Mouse (Mus musculus): ENCODE results near the gene Dip2b.

Dip2b gene

DNA sequence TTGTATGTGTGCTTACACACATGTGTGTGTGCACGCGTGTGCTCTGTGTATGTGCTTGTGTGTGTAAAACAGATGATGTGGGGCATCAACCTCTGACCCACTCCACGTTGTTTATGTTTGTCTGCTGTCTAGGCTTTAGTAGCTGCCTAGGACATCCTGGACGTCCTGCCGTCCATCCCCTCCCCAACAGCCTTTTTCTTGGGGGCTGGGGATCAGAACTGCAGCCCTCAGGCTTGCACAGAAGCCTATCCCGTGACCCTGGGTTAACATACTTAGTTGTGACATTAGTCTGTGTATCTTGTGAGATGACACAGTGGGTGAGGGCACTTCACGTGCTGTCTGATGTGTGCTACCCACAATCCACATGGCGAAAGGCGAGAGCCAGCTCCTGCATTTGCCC is 139.1 kb downstream of the Dip2b start:
- no peak for DNase-seq (ENCODE audit: low read depth, low spot score)

DNA sequence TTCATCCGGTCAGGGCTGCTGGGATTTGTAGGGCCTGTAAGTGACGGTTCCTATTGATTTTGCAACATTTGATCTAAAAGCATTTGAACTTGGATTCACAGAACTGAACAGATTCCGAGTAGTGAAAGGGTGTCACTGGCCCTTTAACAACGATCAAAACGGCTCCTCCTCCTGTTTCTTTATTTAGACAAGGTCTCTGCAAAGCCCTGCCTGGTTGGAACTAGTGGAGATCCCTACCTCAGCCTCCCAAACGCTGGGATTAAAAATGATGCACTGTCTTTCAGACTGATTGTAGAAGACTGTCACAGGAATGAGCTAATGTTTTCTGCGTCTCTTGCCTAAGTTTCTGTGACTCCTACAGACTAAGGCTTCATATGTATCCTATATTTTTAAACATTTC is 140.0 kb downstream of the Dip2b start:
- DNase-seq (ENCODE audit: low read depth, low spot score), result no peak

DNA sequence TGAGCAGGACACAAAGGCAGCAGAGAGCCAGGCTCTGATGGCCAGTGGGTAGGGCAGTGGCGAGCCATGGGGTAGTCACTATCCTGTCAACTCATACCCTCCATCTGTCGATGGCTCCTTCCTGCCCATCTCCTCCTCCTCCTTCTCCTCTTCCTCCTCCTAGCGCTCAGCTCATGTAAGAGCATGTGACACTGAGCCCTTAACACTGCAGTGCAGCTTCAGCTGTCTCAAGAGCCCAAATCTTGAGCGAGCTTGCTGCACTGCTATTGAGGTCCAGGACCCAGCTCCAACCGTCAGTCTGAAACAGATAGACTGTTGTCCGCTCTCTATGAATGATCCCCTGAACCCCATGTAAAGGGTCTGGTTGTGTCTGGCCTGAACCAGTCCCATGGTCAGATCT is 141.2 kb downstream of the Dip2b start:
- no peak for DNase-seq (ENCODE audit: low read depth, low spot score)

DNA sequence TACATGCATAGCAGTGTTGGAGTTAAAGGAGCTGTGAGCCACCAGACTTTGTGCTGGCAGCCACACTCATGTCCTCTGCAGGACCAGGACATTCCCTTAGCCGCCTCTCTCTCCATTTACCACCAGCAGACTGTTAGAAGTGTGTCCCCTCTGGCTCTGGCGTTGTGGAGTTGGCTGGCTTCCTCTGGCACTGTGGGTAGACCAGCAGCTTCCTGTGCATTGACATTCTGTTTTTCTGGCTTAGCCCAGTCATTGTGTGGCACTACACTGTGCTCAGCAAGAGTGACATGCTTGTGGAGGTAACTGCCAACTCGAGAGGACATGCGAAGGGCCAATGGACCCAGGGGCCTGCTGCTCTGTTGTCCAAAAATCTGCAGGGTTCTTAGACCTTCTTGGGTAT is 141.8 kb downstream of the Dip2b start:
- DNase-seq (ENCODE audit: low read depth, low spot score), result no peak

DNA sequence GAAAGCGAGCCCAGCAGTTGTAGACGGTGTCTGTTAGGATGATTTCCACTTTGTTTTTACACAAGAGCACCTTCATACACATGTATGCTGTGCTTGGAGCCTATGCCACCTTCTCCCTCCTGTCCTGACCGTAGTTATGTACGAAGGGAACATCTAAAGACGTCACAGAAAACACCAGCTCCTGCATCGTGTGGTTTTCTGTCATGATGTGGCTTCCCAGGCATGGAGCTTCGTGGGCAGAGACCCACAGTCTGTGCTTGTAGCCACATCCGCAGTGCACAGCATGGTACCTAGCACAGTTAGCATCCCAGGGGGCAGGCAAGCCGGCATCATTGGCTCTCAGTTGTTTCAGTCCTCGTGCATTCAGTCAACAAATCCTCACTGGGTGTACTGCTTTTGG is 143.4 kb downstream of the Dip2b start:
- DNase-seq (ENCODE audit: low read depth, low spot score), result no peak

DNA sequence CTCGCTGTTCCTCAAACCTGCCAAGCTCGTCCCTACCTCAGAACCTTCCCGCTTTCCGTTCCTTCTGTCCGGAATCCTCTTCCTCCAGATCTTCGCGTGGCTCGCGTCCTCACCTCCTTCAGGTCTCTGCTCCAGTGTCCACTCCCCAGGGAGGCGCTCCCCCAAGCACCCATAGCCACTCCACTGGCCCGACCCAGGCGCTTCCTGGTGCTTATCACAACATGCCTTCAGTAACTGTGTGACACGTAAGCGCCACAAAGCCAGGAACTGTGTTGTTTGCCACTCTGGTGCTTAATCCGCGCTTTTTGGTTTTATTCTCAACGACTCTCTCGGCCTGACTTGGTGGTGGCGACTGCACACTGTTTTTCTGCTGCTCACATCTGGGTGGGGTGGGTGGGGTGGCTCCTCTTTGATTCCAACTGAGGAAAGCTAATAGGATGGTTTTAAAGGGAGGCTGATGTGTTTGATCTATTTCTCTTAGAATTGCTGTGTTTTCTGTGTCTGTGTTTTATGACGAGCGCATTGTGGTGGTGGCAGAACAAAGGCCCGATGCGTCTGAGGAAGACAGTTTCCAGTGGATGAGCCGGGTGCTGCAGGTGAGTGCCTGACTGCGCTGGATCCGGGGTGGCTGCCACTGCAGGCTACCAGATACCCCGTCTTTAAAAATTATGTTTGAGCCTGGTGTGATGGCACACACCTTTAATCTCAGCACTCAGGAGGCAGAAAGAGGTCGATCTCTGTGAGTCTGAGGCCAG is 144.2 kb downstream of the Dip2b start:
- no peak for DNase-seq (ENCODE audit: low read depth, low spot score)

DNA sequence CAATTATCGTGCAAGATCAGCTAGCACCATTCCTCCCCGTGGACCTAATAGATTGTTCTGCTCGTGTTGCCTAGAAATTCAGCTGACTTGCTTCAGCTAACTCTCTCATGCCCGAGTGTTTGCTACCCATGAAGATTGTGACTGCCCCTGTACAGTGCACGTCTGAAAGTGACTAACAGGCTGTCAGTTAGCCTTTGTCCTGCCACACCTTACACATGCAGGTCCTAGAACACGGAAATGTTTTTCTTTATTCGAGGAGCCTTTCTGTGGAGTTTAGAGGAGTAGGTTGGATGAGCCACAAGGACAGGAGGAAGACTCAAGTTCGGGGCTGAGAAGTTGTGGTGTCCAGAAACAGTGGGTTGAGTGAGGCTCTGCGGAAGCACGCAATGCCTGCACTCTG is 145.0 kb downstream of the Dip2b start:
- no peak for DNase-seq (ENCODE audit: low read depth, low spot score)

DNA sequence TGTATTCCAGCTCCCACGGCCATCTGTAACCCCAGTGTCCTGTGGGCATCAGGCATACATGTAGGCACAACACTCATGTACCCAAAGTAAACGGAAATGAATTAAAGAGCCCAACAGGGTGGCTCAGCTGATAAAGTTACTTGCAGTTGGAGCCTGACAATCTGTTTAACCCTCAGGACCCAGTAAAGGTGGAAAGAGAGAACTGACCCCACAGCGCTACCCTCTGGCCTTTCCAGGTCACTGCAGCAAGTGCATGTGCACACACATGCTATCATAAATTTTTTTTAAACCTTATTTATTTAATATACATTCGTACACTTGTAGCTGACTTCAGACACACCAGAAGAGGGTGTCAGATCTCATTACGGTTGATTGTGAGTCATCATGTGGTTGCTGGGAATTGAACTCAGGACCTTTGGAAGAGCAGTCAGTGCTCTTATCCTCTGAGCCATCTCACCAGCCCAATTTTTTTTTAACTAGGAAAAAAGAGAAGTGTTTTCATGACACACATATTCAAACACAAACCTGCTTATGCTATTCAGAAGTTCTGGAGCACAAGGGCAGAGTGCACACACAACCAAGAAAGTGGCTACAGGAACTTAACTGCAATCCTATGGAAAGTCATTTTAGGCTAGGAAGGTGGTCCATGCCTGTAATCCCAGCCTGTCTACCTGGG is 146.5 kb downstream of the Dip2b start:
- DNase-seq (ENCODE audit: low read depth, low spot score), result no peak

DNA sequence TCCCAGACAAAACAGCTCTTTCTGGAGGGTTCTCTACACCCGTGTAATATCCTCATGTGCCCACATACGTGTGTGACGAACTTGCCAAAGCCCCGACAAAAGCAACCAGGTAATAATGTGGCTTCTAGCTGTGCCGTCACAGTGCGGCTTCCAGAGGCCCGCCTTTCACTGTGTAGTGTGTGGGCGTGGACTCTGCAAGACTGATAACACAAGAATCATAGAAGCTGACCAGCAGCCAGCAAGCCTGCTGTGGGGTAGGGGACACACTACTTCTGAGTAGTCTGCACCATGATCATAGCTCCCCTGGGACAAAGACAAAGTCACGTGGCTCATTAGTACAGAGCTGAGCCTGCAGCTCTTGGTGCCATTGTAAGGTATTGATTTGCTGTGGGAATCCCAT is 147.8 kb downstream of the Dip2b start:
- DNase-seq (ENCODE audit: low read depth, low spot score), result no peak

DNA sequence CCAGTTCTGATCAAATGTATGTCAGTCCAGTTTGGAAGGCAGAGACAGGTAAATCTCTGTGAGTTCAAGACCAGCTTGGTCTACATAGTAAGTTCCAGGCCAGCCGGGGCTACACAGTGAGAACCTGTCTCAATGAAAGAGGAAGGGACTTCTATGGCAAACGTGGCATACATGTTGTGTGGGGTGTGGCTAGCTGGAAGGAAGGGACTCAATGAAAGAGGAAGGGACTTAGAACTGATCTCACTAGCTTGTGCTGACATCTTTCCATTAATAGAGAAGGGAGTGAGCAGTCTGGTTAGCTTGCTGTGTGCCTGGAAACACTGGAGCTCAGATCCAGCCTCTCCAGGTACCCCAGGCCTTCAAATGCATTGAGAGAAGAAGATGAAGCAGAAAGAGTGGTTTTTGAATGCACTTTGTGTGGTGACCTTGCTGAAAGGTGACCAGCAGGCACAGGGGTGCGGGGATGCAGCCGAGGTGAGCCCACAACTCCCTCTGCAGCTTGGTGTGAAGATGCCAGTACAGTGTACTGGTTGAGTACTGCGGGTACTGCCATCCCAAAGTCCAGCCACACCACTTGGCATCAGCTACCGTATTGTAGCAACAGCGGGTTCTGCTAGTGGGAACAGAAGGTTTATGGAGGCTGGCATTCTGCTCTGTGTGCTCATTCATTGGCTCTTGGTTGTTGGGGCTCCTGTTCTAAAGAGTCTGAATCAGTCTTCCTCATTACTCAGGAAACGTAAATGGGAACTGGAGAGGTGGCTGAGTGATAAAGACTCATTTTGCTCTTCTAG is 148.6 kb downstream of the Dip2b start:
- no peak for DNase-seq (ENCODE audit: low read depth, low spot score)

DNA sequence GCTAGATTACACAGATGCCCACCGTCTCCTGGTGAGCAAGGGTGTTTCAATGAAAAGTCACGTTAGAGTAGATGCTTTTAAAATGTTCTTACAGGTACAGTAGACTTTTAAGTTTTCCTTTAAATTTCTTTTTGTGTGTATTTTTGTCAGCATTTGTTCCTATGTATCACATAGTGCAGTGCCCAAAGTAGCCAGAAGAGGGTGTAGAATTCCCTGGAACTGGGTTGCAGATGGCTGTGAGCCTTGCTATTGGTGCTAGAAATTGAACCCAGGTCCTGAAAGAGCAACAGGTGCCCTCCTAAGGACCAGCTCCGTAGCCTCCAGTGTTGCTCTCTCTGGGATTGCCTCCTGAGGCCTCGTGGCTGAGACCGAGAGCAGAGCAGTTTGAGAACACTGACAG is 150.1 kb downstream of the Dip2b start:
- DNase-seq (ENCODE audit: low read depth, low spot score), result peak; percentile 34

DNA sequence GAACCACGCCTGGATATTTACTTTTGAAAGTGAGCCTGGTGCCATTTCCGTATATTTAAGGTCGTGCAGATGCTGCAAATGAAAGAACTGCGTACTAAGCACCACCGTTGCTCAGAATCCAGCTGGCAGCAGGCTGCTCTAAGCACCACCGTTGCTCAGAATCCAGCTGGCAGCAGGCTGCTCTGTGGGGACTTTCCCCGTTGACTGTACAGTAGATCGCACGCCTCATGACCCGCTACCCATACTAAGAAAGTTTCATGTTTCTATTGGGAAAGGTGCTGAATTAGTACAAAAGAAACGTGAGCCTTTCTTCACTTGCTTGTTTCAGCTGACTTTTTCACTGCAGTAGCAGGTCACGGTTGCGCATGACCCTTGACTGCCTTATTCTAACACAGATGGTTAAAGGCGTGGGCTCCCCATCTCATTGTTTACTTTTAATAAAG is 150.5 kb downstream of the Dip2b start:
- no peak for DNase-seq (ENCODE audit: low read depth, low spot score)

DNA sequence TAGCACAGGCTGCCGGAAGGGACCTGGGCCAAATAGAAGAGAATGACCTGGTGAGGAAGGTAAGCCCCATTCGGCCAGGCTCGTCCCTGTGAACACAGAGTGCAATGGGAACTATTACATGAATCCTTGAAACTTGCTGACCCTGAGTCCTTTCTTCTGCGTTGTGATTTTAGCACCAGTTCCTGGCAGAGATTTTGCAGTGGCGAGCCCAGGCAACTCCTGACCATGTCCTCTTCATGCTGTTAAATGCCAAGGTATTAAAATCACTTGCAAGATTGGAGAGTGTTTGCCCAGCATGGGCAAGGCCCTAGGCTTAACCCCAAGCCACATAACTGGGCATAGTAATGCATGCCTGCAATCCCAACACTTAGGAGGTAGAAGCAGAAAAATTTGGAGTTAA is 151.6 kb downstream of the Dip2b start:
- DNase-seq (ENCODE audit: low read depth, low spot score), result no peak

DNA sequence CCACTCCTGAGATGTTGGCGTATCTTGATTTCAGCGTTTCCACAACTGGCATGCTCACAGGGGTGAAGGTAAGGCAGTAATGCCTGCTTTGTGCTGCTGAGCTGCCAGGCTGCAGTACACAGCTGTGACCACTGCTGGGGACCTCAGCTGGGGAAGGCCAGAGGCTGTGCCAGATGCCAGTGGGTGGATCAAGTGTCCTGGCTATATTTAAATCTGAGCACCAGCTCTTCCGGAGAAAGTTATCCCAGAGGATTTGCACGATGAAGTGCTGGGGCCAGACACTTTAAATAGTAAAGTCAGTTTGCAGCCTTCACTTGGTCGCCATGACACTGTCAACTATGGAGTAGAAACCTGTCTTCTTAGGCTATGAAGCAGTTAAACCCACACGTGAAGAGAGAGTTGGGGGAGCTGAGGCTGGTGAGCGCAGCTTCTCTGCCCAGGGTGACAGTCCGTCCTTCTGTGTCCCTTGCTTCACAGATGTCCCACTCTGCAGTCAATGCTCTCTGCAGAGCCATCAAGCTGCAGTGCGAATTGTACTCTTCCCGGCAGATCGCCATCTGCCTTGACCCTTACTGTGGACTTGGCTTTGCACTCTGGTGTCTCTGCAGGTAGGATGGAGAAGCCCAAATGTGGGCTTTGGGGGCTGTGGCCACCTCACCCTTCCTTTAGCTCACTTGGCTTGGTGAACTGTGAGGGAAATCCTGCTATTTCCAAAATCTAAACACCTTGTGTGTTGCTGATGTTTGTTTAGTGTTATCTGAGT is 160.7 kb downstream of the Dip2b start:
- no peak for DNase-seq (ENCODE audit: low read depth, low spot score)

DNA sequence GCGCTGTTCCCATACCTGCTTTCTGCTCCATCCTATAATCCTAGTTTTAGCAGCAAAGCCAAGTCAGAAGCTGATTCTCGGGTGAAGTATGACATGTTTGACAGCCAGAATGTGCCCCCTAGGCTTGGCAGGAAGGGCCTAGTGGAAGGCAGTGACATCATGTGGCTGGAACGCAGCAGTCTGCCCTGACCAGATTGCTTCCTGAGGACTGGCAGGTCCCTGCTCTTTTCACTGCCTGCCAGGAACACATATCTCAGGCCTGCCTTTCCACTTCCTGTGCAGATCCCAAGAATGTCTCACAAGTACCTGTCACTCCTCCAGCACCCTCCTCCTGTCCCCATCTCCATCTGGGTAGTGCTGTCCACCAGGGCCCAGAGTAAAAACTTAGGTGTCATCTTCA is 161.3 kb downstream of the Dip2b start:
- DNase-seq (ENCODE audit: low read depth, low spot score), result no peak

DNA sequence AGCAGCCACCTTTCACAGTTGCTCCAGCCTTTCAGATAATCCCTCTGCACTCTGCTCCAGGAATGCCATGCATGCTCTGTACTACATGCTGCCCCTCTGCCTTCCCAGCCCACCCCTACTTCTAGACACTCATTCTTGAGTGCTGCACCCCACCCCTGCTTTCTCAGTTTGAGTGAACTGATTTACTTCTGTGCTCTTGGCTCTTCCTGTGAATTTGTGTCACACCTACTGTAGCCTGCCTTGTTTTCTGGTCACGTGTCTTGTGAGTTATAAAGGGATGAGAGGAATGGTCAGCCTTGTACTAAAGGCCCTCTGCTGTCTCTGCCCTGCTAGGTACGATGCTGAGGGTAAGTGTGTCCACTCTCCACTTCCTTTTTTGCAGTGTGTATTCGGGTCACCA is 163.3 kb downstream of the Dip2b start:
- no peak for DNase-seq (ENCODE audit: low read depth, low spot score)

DNA sequence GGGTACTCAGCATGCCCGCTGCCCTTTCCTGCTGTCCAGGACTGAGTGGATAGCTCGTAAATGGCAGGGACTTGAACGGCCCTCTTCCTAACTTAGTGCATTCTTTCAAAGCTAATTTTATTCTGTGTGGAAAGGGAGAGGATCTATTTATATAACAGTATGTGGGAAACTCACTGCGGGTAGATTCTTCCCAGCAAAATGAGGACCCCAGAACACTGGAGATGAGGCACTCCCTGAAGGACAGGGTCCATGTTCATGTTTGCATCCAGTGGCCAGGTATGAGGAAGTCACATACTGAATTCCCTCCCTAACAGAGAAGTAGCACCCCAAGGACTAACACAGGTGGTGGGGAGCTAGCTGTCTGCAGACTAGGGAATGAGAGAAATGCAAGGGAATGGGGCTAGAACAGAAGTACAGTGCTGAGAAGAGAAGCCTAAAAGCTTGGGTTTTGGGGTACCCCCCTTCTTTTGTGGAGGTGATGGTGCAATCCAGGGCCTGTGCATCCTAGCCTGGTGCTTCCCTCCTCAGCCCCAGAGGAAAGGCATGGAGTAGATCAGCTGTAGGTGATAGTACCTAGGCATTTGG is 164.1 kb downstream of the Dip2b start:
- no peak for DNase-seq (ENCODE audit: low read depth, low spot score)

DNA sequence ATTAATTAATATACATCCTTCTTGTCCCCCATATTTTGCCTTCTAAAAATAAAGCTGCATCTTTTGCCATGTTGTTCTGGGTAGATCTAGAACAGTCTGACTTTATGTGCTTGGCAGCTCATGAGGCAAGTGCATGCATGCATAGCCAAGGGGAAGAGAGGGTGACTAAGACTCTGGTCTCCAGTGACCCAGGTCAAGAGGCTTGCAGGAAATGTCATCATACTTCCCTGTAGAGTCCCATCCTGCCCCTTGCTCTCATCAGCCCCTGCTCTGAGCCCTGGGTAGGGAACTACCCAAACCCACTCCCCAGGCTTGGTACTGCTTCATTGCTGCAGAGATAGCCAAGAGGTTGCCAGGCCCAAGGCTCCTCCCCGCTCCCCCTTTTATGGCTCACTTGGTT is 166.1 kb downstream of the Dip2b start:
- no peak for DNase-seq (ENCODE audit: low read depth, low spot score)

DNA sequence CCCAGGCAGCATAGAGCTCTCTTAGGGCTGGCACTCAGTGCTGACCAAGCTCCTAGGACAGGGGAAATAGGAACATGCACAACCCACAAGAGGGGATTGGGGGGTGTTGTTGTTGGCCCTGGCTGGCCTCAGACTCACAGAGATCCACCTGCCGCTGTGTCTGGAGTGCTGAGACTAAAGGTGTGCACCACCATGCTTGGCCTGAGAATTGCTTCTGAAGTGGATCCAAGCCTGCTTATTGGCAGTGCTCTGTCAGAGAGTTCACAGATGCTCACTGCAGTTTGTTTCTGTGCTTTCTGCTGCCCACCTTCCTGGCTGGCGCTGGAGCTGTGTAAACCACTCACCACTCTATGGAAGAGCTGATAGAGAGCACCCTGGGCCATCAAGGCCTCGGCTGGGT is 171.5 kb downstream of the Dip2b start:
- no peak for DNase-seq (ENCODE audit: low read depth, low spot score)

DNA sequence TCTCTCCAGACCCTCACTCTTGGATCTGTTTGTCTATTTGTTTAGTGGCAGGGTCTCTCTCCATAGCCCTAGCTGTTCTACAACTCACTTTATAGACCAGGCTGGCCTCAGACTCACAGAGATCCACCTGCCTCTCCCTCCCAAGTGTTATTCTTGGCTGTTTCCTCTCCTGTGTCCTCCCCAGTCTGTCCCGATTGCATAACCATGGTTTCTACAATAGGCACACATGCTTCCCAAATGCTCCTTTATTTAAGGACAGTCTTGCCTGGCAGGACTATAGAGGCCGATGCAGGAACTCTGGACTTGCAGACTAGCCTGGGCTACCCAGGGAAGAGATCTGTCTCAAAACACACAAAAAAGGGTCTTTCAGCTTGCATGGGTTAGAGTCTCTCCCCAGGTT is 174.9 kb downstream of the Dip2b start:
- DNase-seq (ENCODE audit: low read depth, low spot score), result no peak

DNA sequence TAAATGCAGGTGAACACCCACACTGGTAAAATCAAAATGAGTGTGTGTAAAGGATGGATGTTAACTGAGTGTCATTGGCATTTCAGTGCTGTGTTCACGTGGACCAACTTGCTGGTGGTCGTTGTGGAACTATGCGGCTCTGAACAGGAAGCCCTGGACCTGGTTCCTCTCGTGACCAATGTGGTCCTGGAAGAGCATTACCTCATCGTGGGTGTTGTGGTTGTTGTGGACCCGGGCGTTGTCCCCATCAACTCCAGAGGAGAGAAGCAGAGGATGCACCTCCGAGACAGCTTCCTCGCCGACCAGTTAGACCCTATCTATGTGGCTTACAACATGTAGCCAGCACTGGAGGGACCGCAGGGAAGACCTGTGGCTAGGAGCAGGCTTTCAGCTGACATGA is 176.6 kb downstream of the Dip2b start:
- DNase-seq (ENCODE audit: low read depth, low spot score), result no peak

DNA sequence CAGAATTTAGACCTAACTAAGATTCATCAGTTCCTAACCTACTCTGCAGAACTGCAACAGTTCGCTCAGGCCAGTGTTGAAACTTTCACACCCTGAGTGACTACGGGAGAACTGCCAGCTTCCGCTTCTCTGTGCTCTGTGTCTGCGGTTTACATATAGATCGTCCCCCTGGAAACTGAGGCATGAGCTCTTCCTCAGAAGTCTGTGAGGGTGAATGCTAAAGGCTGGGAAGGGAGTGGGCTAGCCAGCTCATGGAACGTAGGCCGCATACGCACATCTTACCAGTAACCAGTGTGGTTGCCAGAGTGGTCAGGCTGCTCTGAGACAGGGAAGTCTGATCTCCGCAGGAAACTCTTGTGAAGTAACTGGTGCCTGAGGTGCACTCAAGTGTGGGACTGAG is 177.7 kb downstream of the Dip2b start:
- no peak for DNase-seq (ENCODE audit: low read depth, low spot score)
